Mouse (Mus musculus): Measurements from ENCODE around the gene A130010J15Rik. TPM values are rescaled to one million over a fixed set of nuclear protein-coding genes. Genes with fewer than 3 reads are reported as not detected.

The A130010J15Rik gene
- total and polyA plus RNA-seq, 2 experiments from 2014 or later, result 8.9 to 11.2 TPM

- H3K27ac ChIP-seq, result peak overlapping the region; percentile 80
- ATAC-seq, result peak; percentile 55
- no peak for DNase-seq (ENCODE audit: low spot score)
Measured at GRCm38 (mm10) chr1:193130456-193130825, 37.4 kb upstream of the A130010J15Rik start.

GRCm38 (mm10) chr1:193130839-193131238 is 37.0 kb upstream of the A130010J15Rik start:
- no peak for TF ChIP-seq CTCF (IDR thresholded peaks at IDR 0.05; ENCODE audit: low read depth)
- Histone ChIP-seq H3K27ac (peak overlapping the region; percentile 80; the same call in 1 of the 2 replicates), H3K4me3 (ENCODE audit: low read length) (peak overlapping the region; percentile 79), H3K4me2 (ENCODE audit: low read depth, low read length) (peak overlapping the region; percentile 68), H3K4me1 (ENCODE audit: insufficient read depth, low read length) (peaks cover 5% of the 10 kb centered on the region; the same call in 1 of the 2 replicates), H3K36me3 (ENCODE audit: insufficient read depth, low read length) (no peaks in the 10 kb centered on the region), H3K9ac (replicated peaks; ENCODE audit: low read length) (peak overlapping the region; percentile 56; the same call in 1 of the 2 replicates), H3K9me3 (ENCODE audit: low read length) (no peaks in the 10 kb centered on the region), H3K27me3 (ENCODE audit: insufficient read depth, low read length) (no peaks in the 10 kb centered on the region)
- 86% methylated on average over 8 of the region's 8 CpGs for WGBS
- peak; percentile 44; the same call in 1 of the 2 replicates for ATAC-seq
- DNase-seq (ENCODE audit: low spot score), result no peak

More at GRCm38 (mm10) chr1:193130456-193130825, 37.4 kb upstream of the A130010J15Rik start:
- H3K9ac ChIP-seq (replicated peaks; ENCODE audit: low read length), result peak overlapping the region; percentile 56
- peak overlapping the region; percentile 79 for H3K4me3 ChIP-seq (ENCODE audit: low read length)
- H3K4me2 ChIP-seq (ENCODE audit: low read depth, low read length), result peak overlapping the region; percentile 68
- no peaks in the 10 kb centered on the region for H3K36me3 ChIP-seq (ENCODE audit: insufficient read depth, low read length)
- 24% methylated on average over 11 of the region's 11 CpGs for WGBS
- H3K4me1 ChIP-seq (ENCODE audit: insufficient read depth, low read length), result peaks cover 5% of the 10 kb centered on the region; the same call in 1 of the 2 replicates
- no peaks in the 10 kb centered on the region for H3K9me3 ChIP-seq (ENCODE audit: low read length)
- TF ChIP-seq CTCF (IDR thresholded peaks at IDR 0.05; ENCODE audit: low read depth), result no peak
- no peaks in the 10 kb centered on the region for H3K27me3 ChIP-seq (ENCODE audit: insufficient read depth, low read length)

- 86% methylated on average over 6 of the region's 6 CpGs for WGBS
- Histone ChIP-seq H3K9me3 (ENCODE audit: low read length) (no peaks in the 10 kb centered on the region), H3K4me1 (ENCODE audit: insufficient read depth, low read length) (peaks cover 5% of the 10 kb centered on the region; the same call in 1 of the 2 replicates), H3K27me3 (ENCODE audit: insufficient read depth, low read length) (no peaks in the 10 kb centered on the region), H3K9ac (replicated peaks; ENCODE audit: low read length) (no peak overlapping the region), H3K4me2 (ENCODE audit: low read depth, low read length) (no peak overlapping the region), H3K4me3 (ENCODE audit: low read length) (no peak overlapping the region), H3K27ac (no peak overlapping the region), H3K36me3 (ENCODE audit: insufficient read depth, low read length) (no peaks in the 10 kb centered on the region)
- no peak for ATAC-seq
- TF ChIP-seq CTCF (IDR thresholded peaks at IDR 0.05; ENCODE audit: low read depth), result no peak
- DNase-seq (ENCODE audit: low spot score), result no peak
Measured at GRCm38 (mm10) chr1:193131311-193131948, 36.4 kb upstream of the A130010J15Rik start.

- no peaks in the 10 kb centered on the region for H3K27me3 ChIP-seq (ENCODE audit: insufficient read depth, low read length)
- DNase-seq (ENCODE audit: low spot score), result no peak
- H3K27ac ChIP-seq, result no peak overlapping the region
- no peak overlapping the region for H3K9ac ChIP-seq (replicated peaks; ENCODE audit: low read length)
- no peak overlapping the region for H3K4me3 ChIP-seq (ENCODE audit: low read length)
- no peak for ATAC-seq
- H3K4me2 ChIP-seq (ENCODE audit: low read depth, low read length), result no peak overlapping the region
- H3K36me3 ChIP-seq (ENCODE audit: insufficient read depth, low read length), result no peaks in the 10 kb centered on the region
- H3K4me1 ChIP-seq (ENCODE audit: insufficient read depth, low read length), result peaks cover 5% of the 10 kb centered on the region; the same call in 1 of the 2 replicates
- no peaks in the 10 kb centered on the region for H3K9me3 ChIP-seq (ENCODE audit: low read length)
- TF ChIP-seq CTCF (IDR thresholded peaks at IDR 0.05; ENCODE audit: low read depth), result no peak
Measured at GRCm38 (mm10) chr1:193132385-193132784, 35.5 kb upstream of the A130010J15Rik start.

GRCm38 (mm10) chr1:193133726-193134125 is 34.1 kb upstream of the A130010J15Rik start:
- Histone ChIP-seq H3K27me3 (ENCODE audit: insufficient read depth, low read length) (no peaks in the 10 kb centered on the region), H3K4me1 (ENCODE audit: insufficient read depth, low read length) (peaks cover 5% of the 10 kb centered on the region; the same call in 1 of the 2 replicates), H3K9ac (replicated peaks; ENCODE audit: low read length) (no peak overlapping the region), H3K9me3 (ENCODE audit: low read length) (no peaks in the 10 kb centered on the region), H3K27ac (no peak overlapping the region), H3K4me3 (ENCODE audit: low read length) (no peak overlapping the region), H3K36me3 (ENCODE audit: insufficient read depth, low read length) (no peaks in the 10 kb centered on the region), H3K4me2 (ENCODE audit: low read depth, low read length) (no peak overlapping the region)
- no peak for ATAC-seq
- 82% methylated on average over 1 of the region's 1 CpGs for WGBS
- TF ChIP-seq CTCF (IDR thresholded peaks at IDR 0.05; ENCODE audit: low read depth), result peak; percentile 52
- DNase-seq (ENCODE audit: low spot score), result no peak

- ATAC-seq, result no peak
- Histone ChIP-seq H3K27me3 (ENCODE audit: insufficient read depth, low read length) (no peaks in the 10 kb centered on the region), H3K4me3 (ENCODE audit: low read length) (no peak overlapping the region), H3K9ac (replicated peaks; ENCODE audit: low read length) (no peak overlapping the region), H3K9me3 (ENCODE audit: low read length) (no peaks in the 10 kb centered on the region), H3K4me1 (ENCODE audit: insufficient read depth, low read length) (no peaks in the 10 kb centered on the region), H3K36me3 (ENCODE audit: insufficient read depth, low read length) (no peaks in the 10 kb centered on the region), H3K27ac (no peak overlapping the region), H3K4me2 (ENCODE audit: low read depth, low read length) (no peak overlapping the region)
- no peak for TF ChIP-seq CTCF (IDR thresholded peaks at IDR 0.05; ENCODE audit: low read depth)
- 30% methylated on average over 7 of the region's 7 CpGs for WGBS
- no peak for DNase-seq (ENCODE audit: low spot score)
Measured at GRCm38 (mm10) chr1:193138087-193138486, 29.8 kb upstream of the A130010J15Rik start.

- Histone ChIP-seq H3K9me3 (ENCODE audit: low read length) (no peaks in the 10 kb centered on the region), H3K4me1 (ENCODE audit: insufficient read depth, low read length) (no peaks in the 10 kb centered on the region), H3K27ac (no peak overlapping the region), H3K4me3 (ENCODE audit: low read length) (no peak overlapping the region), H3K36me3 (ENCODE audit: insufficient read depth, low read length) (no peaks in the 10 kb centered on the region), H3K27me3 (ENCODE audit: insufficient read depth, low read length) (no peaks in the 10 kb centered on the region), H3K9ac (replicated peaks; ENCODE audit: low read length) (no peak overlapping the region), H3K4me2 (ENCODE audit: low read depth, low read length) (no peak overlapping the region)
- 60% methylated on average over 3 of the region's 3 CpGs for WGBS
- DNase-seq (ENCODE audit: low spot score), result no peak
- TF ChIP-seq CTCF (IDR thresholded peaks at IDR 0.05; ENCODE audit: low read depth), result no peak
- ATAC-seq, result no peak
Measured at GRCm38 (mm10) chr1:193138669-193139068, 29.2 kb upstream of the A130010J15Rik start.
